Mouse (Mus musculus) right cerebral cortex, adult 18-20 months (tissue): ENCODE data around the gene Aqp8.

Experiments
- DNase-seq: peaks from one replicate; pipeline ENCODE4 v3.0.0; 2022; ENCODE audit warnings: mixed read lengths

Gene Aqp8

GRCm38 (mm10) chr7:123499481-123500238, 37.6 kb downstream of the Aqp8 start:
- DNase-seq: peak; percentile 11

DNA sequence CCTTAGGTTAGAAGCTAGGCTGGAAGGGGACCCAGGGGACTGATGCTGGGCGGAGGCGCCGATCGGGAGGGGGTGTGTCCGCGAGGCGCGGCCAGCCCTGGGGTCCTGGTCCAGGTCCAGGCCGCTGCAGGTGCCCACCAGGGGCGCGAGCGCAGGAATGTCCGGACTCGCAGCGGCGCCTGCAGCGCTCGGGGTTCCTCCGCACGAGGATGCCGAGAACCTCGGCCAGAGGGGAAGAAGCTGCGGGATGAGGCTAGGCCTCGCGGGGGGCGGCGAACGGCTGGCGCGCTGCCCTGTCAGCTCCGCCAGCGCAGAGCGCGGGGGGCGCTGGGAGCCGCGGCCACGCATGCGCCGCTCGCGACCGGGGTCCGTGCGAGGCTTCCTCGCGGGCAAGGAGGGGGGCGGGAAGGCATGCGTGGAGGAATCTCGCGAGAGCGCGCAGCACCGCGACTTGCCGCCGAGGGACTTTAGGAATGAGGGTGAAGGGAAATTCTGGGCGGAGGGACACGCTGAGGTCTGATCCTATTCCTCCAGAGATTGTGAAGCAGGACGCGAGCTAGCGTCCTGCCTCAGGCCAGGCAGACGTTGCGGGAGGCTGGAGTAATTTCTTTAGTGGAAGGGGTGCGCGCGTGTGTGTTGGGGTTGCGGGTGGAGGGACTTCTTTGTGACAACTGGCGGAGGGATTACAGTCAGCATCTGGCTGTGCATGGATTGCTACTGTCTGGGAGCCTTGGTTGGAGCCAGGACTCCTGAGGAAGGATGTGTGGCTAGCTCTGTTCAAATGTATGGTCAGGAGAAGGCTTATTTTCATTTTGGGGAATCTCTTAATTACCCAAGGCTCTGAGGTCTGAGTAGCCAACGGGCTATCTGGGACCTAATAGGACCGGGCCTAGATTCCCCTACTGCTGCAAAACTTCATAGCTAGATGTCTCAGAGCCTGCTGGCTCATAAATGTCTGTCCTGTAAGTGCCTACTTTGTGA, 38.4 kb downstream of the Aqp8 start, which contains the start of gene Zkscan2:
Zkscan2 (minus strand) TSS at position 211 of the 981 bp plus-strand sequence.
- peak; percentile 93 for DNase-seq

- no peak for DNase-seq
These were observed 41.3 kb downstream of the Aqp8 start for GRCm38 (mm10) chr7:123503358-123503757.

DNA sequence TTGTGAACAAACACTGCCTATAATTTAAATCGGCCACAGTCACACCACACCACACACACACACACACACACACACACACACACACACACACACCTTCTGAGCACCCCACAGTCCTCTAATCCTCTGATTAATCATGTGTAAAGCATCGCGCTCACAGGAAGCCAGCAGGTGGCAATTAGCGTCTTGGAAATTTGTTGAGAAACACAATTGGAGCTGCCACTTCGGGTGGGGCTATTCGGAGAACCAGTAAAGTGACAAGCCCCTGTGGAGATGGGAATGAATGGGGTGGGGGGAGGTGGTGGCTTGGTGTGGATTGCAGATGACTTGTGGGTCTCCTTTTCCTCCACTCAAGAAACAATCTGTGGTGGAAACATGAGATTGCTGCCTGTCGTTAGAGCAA, 45.9 kb downstream of the Aqp8 start:
- no peak for DNase-seq
